Comparison of ENCODE assay signal across 19 mouse cellular contexts in the genomic region with DNA sequence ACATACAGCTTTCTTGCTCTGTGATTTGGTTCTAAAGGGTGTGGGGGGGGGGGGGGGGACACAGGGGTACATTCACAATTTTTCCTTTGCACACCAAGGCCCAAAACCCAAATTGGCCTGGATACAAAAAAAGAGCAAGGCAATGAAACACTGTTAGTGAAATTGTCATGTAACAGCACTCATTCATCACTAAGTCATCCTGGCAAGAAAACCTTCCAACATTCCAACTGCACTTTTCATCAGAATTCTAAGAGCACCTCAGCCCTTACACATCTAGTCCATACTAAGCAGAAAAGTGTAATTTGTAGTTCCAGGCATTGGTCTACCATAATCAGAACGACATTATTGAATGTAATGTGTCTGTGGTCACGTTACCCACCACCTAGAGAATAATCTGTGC.
"Had no signal": no experiment of that assay in that cellular context is flagged by ENCODE, and none has a peak within 500 bp of the region (broad histone marks: within the 10 kb centered on the region; RNA-seq: fewer than 3 reads in every experiment).

No protein-coding gene starts in this region.

- H3K4me3 ChIP-seq: lung, embryonic 15.5 days; megakaryocyte, embryonic 14.5 days; midbrain, embryonic 13.5 days; midbrain, embryonic 15.5 days; neural tube, embryonic 13.5 days; neural tube, embryonic 15.5 days had no signal

- DNase-seq: liver, postnatal 0 days; lung, adult 2 months; lung, postnatal 14 days; lung, postnatal 36 days; retina, postnatal 1 day; right cerebral cortex, adult 18-20 months; right cerebral cortex, postnatal 25 days; right cerebral cortex, postnatal 4 days; spleen, adult 18-20 months; thymus, adult 18-20 months; thymus, postnatal 14 days; thymus, postnatal 36 days had no signal

- H3K27ac ChIP-seq: lung, embryonic 15.5 days; macrophage; midbrain, embryonic 13.5 days; midbrain, embryonic 15.5 days; neural tube, embryonic 13.5 days; neural tube, embryonic 15.5 days had no signal

- H3K4me1 ChIP-seq: midbrain, embryonic 13.5 days; midbrain, embryonic 15.5 days; neural tube, embryonic 13.5 days; neural tube, embryonic 15.5 days had no signal

- H3K27me3 ChIP-seq: lung, embryonic 15.5 days; megakaryocyte, embryonic 14.5 days; midbrain, embryonic 13.5 days; midbrain, embryonic 15.5 days; neural tube, embryonic 13.5 days; neural tube, embryonic 15.5 days had no signal
